Mouse (Mus musculus): ENCODE measurements around the gene Cdk14. TPM values are rescaled to one million over a fixed set of nuclear protein-coding genes. Genes with fewer than 3 reads are reported as not detected.

The Cdk14 gene
- polyA plus RNA-seq, 1 experiment from 2014 or later = 22.7 TPM

DNA sequence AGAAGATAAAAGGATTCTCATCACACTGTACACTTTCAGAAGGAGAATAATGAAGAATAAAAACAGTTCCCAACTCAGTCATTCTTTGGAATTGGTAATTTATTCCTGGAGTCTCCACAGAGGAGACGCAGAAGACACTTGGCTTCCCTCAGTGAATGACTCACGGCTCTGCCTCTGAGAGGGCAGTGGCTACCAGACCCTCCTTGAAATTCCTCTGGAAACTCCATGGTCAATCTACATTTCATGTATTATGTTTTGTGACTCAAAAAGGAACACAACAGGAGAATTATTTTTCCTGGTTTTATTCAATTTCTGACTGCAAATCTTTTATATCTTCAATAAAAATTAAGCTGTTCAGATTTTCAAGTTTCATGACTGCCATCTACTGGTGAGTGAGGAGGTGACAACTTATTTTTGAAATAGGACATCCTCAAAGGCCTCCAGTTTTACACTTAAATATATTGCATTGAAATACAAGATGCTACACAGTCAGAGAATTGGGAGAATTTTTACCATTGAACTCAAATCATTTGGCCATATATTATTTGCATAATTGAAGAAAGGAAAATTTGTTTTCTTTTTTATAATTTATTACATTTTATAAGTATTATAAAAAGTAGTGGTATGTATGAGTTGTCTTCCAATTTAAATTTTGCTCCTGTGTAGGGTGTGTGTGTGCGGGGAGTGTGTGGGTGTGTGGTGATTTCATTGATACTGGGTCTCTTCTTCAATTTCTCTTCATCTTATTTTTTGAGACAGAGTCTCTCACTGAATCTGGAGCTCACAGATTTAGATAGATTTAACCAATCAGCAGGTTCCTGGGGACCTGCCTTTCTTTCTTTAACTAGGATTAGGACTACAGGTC is 471.8 kb downstream of the Cdk14 start:
- ATAC-seq (ENCODE audit: insufficient number of reproducible peaks, low FRiP score, low TSS enrichment, low read depth) (no peak), DNase-seq (ENCODE audit: low spot score) (no peak)
- WGBS = 74% methylated on average over 3 of the region's 3 CpGs
- Histone ChIP-seq H3K36me3 (ENCODE audit: control insufficient read depth, insufficient read depth, low read length) (no peaks in the 10 kb centered on the region), H3K4me1 (ENCODE audit: control insufficient read depth, insufficient read depth, low read length) (no peaks in the 10 kb centered on the region), H3K9ac (ENCODE audit: low read length) (no peak overlapping the region), H3K4me3 (ENCODE audit: low read depth, low read length) (no peak overlapping the region), H3K4me2 (ENCODE audit: low read depth, severe bottlenecking) (no peak overlapping the region), H3K27ac (replicated peaks; ENCODE audit: low read depth, low read length) (no peak overlapping the region), H3K27me3 (ENCODE audit: control insufficient read depth, insufficient read depth, low read length) (no peaks in the 10 kb centered on the region), H3K9me3 (ENCODE audit: control insufficient read depth, low read length) (no peaks in the 10 kb centered on the region)

DNA sequence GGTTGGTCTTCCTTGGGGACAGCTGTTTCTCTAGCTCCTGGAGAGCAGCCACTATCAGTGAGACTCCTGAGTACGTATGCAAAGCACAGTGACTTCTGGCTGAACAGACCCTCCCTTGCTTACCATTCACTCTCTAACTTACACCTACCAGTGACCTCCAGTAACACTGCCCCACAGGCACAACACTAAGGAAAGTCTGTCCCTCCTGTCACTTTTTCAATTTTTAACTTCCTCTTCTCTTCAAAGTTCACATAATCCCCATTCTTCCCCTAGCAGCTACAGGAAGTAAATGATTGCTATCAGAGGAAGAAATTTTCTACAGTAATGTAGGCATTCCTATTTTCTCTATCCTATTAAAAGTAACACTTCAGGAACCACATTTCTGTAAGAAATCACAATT is 485.0 kb downstream of the Cdk14 start:
- no peak overlapping the region for H3K27ac ChIP-seq (replicated peaks; ENCODE audit: low read depth, low read length)
- DNase-seq (ENCODE audit: low spot score) = no peak
- no peaks in the 10 kb centered on the region for H3K9me3 ChIP-seq (ENCODE audit: control insufficient read depth, low read length)
- no peaks in the 10 kb centered on the region for H3K4me1 ChIP-seq (ENCODE audit: control insufficient read depth, insufficient read depth, low read length)
- H3K4me2 ChIP-seq (ENCODE audit: low read depth, severe bottlenecking) = no peak overlapping the region
- H3K36me3 ChIP-seq (ENCODE audit: control insufficient read depth, insufficient read depth, low read length) = no peaks in the 10 kb centered on the region
- 67% methylated on average over 1 of the region's 1 CpGs for WGBS
- ATAC-seq (ENCODE audit: insufficient number of reproducible peaks, low FRiP score, low TSS enrichment, low read depth) = no peak
- no peak overlapping the region for H3K4me3 ChIP-seq (ENCODE audit: low read depth, low read length)
- H3K9ac ChIP-seq (ENCODE audit: low read length) = no peak overlapping the region
- H3K27me3 ChIP-seq (ENCODE audit: control insufficient read depth, insufficient read depth, low read length) = no peaks in the 10 kb centered on the region

DNA sequence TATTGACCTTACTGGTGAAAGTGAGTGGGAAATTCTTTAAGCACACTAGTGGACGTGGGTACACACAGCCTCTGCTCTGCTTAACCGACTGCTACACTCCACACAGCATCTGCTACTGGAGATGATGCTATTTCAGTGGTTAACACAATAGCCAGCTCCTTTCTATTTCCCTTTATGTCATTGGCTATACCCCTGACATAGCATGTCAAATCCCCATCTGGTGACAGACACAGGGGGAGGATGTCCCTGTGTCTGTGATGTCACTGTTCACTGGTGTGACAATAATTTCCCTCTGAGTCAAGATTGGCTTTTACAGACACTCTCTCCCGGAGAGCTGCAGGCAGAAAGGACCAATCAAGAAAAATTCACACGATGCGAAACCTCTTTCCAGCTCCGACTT is 485.6 kb downstream of the Cdk14 start:
- H3K27ac ChIP-seq (replicated peaks; ENCODE audit: low read depth, low read length) = no peak overlapping the region
- no peak for DNase-seq (ENCODE audit: low spot score)
- H3K36me3 ChIP-seq (ENCODE audit: control insufficient read depth, insufficient read depth, low read length) = no peaks in the 10 kb centered on the region

DNA sequence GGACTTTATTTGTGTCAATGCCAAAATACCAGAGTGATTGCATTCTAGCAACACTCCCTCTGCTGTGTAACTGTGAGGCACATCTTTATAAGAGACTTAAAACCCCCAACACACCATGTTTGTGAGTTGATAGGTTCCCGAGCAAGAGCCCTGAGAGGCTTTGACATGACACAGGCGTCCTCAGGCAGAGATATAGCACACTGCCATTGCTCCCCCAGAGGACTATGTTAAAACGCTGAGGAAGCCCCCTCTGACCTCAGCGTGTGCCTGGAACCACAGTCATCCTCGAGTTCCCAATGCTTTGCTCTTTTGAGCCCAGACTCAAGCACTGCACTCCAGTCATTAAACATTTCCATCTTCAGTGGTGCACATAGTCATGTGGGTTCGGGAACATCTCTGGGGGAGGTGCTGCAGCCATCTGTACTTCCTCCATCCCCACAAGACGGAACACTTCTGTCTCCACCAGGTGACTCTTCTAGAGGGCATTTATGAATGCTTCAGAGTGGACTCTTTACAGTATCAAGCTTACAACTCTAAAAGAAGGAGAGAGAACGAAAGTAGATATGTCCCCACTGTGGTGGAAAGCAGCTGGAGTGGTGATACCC is 488.5 kb downstream of the Cdk14 start:
- no peak for DNase-seq (ENCODE audit: low spot score)

More for the DNA sequence above, 485.6 kb downstream of the Cdk14 start:
- ATAC-seq (ENCODE audit: insufficient number of reproducible peaks, low FRiP score, low TSS enrichment, low read depth) = no peak
- no peak overlapping the region for H3K9ac ChIP-seq (ENCODE audit: low read length)
- H3K4me3 ChIP-seq (ENCODE audit: low read depth, low read length) = no peak overlapping the region
- 91% methylated on average over 6 of the region's 6 CpGs for WGBS
- H3K9me3 ChIP-seq (ENCODE audit: control insufficient read depth, low read length) = no peaks in the 10 kb centered on the region
- no peaks in the 10 kb centered on the region for H3K27me3 ChIP-seq (ENCODE audit: control insufficient read depth, insufficient read depth, low read length)
- H3K4me1 ChIP-seq (ENCODE audit: control insufficient read depth, insufficient read depth, low read length) = no peaks in the 10 kb centered on the region
- H3K4me2 ChIP-seq (ENCODE audit: low read depth, severe bottlenecking) = no peak overlapping the region

DNA sequence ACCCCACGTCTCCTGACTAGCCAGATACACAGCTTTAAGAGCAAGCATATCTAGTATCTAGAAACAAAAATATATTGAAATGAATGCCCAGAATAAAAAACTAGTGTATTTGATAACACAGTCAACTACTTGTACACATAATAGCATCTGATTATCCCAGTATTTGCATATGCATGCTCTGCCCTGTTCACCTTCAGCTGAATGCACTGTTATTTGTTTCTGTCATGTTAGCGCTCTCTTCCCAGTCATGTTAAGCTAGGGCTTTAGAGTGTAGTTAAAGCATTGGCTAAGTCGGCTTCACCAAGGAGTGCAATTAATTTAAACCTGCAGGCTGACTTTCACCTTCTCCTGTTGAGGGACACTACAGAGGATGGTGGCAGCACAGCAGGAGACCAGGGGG is 490.5 kb downstream of the Cdk14 start:
- 69% methylated on average over 3 of the region's 3 CpGs for WGBS
- no peak overlapping the region for H3K4me2 ChIP-seq (ENCODE audit: low read depth, severe bottlenecking)
- no peaks in the 10 kb centered on the region for H3K27me3 ChIP-seq (ENCODE audit: control insufficient read depth, insufficient read depth, low read length)
- no peak overlapping the region for H3K4me3 ChIP-seq (ENCODE audit: low read depth, low read length)
- DNase-seq (ENCODE audit: low spot score) (no peak), ATAC-seq (ENCODE audit: insufficient number of reproducible peaks, low FRiP score, low TSS enrichment, low read depth) (no peak)
- H3K27ac ChIP-seq (replicated peaks; ENCODE audit: low read depth, low read length) = no peak overlapping the region
- H3K9ac ChIP-seq (ENCODE audit: low read length) = no peak overlapping the region
- H3K4me1 ChIP-seq (ENCODE audit: control insufficient read depth, insufficient read depth, low read length) = no peaks in the 10 kb centered on the region
- H3K9me3 ChIP-seq (ENCODE audit: control insufficient read depth, low read length) = no peaks in the 10 kb centered on the region
- H3K36me3 ChIP-seq (ENCODE audit: control insufficient read depth, insufficient read depth, low read length) = no peaks in the 10 kb centered on the region

More for the DNA sequence above, 488.5 kb downstream of the Cdk14 start:
- Histone ChIP-seq H3K9ac (ENCODE audit: low read length) (no peak overlapping the region), H3K9me3 (ENCODE audit: control insufficient read depth, low read length) (no peaks in the 10 kb centered on the region), H3K4me3 (ENCODE audit: low read depth, low read length) (no peak overlapping the region), H3K27ac (replicated peaks; ENCODE audit: low read depth, low read length) (no peak overlapping the region), H3K4me1 (ENCODE audit: control insufficient read depth, insufficient read depth, low read length) (no peaks in the 10 kb centered on the region), H3K36me3 (ENCODE audit: control insufficient read depth, insufficient read depth, low read length) (no peaks in the 10 kb centered on the region), H3K4me2 (ENCODE audit: low read depth, severe bottlenecking) (no peak overlapping the region), H3K27me3 (ENCODE audit: control insufficient read depth, insufficient read depth, low read length) (no peaks in the 10 kb centered on the region)
- ATAC-seq (ENCODE audit: insufficient number of reproducible peaks, low FRiP score, low TSS enrichment, low read depth) = no peak
- WGBS = 73% methylated on average over 8 of the region's 8 CpGs

DNA sequence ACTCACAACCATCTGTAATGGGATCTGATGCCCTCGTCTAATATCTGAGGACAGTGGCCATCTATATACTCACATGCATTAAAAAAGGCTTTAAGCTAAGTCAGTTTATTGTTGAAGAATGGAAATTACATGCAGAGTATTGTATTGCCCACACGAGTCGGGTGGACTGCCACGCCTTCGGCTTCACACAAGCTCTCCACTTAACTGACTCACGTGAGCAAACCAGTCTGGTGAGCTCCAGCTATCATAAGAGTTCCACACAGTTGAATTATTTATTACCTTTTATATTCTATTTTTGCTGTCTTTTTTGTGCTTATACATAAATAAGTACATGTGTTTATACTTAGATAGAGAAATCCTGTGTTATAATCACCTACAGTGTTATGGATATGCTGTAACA is 495.2 kb downstream of the Cdk14 start:
- H3K4me2 ChIP-seq (ENCODE audit: low read depth, severe bottlenecking) = no peak overlapping the region
- H3K9ac ChIP-seq (ENCODE audit: low read length) = no peak overlapping the region
- no peaks in the 10 kb centered on the region for H3K27me3 ChIP-seq (ENCODE audit: control insufficient read depth, insufficient read depth, low read length)
- 91% methylated on average over 6 of the region's 6 CpGs for WGBS
- DNase-seq (ENCODE audit: low spot score) (no peak), ATAC-seq (ENCODE audit: insufficient number of reproducible peaks, low FRiP score, low TSS enrichment, low read depth) (no peak)
- H3K4me1 ChIP-seq (ENCODE audit: control insufficient read depth, insufficient read depth, low read length) = no peaks in the 10 kb centered on the region
- H3K27ac ChIP-seq (replicated peaks; ENCODE audit: low read depth, low read length) = no peak overlapping the region
- H3K4me3 ChIP-seq (ENCODE audit: low read depth, low read length) = no peak overlapping the region
- H3K9me3 ChIP-seq (ENCODE audit: control insufficient read depth, low read length) = no peaks in the 10 kb centered on the region
- no peaks in the 10 kb centered on the region for H3K36me3 ChIP-seq (ENCODE audit: control insufficient read depth, insufficient read depth, low read length)

DNA sequence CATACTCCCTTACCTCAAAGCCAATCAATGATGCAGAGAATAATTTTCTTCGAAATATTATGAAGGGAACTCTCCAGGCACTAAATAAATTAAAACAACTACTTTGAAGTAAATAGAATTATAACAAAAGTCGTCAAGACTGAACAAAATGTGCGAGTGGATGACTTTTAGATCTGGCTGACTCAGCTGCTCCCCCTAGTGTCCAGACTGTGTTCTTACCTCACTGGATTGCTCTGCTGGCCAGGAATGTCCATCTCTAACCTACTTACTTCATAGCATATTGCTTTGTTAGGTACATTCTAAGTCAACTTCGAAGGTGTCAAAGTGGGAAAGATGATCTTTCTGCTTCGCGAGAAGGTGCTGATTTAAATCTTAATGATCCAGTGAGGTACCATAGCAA is 501.7 kb downstream of the Cdk14 start:
- H3K9ac ChIP-seq (ENCODE audit: low read length) = no peak overlapping the region
- H3K27ac ChIP-seq (replicated peaks; ENCODE audit: low read depth, low read length) = no peak overlapping the region
- no peaks in the 10 kb centered on the region for H3K9me3 ChIP-seq (ENCODE audit: control insufficient read depth, low read length)
- ATAC-seq (ENCODE audit: insufficient number of reproducible peaks, low FRiP score, low TSS enrichment, low read depth) (no peak), DNase-seq (ENCODE audit: low spot score) (peak; percentile 83)
- H3K4me3 ChIP-seq (ENCODE audit: low read depth, low read length) = no peak overlapping the region
- H3K27me3 ChIP-seq (ENCODE audit: control insufficient read depth, insufficient read depth, low read length) = no peaks in the 10 kb centered on the region
- H3K4me1 ChIP-seq (ENCODE audit: control insufficient read depth, insufficient read depth, low read length) = no peaks in the 10 kb centered on the region
- no peak overlapping the region for H3K4me2 ChIP-seq (ENCODE audit: low read depth, severe bottlenecking)
- H3K36me3 ChIP-seq (ENCODE audit: control insufficient read depth, insufficient read depth, low read length) = no peaks in the 10 kb centered on the region
- 17% methylated on average over 6 of the region's 6 CpGs for WGBS

DNA sequence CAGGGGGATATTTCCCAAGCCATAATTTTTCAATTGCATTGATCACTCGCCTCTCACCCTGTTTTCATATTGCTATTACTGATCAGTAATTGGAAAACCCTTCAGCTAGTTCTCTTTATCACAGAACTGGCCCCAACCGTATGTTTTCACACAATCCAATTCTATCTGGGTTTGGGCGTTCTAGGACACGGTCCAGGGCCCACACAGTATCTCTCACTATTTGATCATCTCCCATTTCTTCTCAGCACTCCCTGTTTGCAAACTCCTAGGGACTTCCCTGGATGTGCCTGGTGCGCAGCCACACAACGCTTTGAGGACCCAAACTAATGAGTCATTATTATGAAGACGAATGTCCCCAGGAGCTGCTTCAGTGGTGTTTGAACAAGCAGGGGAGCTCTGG is 502.4 kb downstream of the Cdk14 start:
- Histone ChIP-seq H3K4me1 (ENCODE audit: control insufficient read depth, insufficient read depth, low read length) (no peaks in the 10 kb centered on the region), H3K27ac (replicated peaks; ENCODE audit: low read depth, low read length) (no peak overlapping the region), H3K9ac (ENCODE audit: low read length) (no peak overlapping the region), H3K36me3 (ENCODE audit: control insufficient read depth, insufficient read depth, low read length) (no peaks in the 10 kb centered on the region), H3K9me3 (ENCODE audit: control insufficient read depth, low read length) (no peaks in the 10 kb centered on the region), H3K4me2 (ENCODE audit: low read depth, severe bottlenecking) (no peak overlapping the region), H3K27me3 (ENCODE audit: control insufficient read depth, insufficient read depth, low read length) (no peaks in the 10 kb centered on the region), H3K4me3 (ENCODE audit: low read depth, low read length) (no peak overlapping the region)
- 83% methylated on average over 7 of the region's 7 CpGs for WGBS
- DNase-seq (ENCODE audit: low spot score) = no peak
- ATAC-seq (ENCODE audit: insufficient number of reproducible peaks, low FRiP score, low TSS enrichment, low read depth) = no peak

All from limb, embryonic 11.5 days (tissue).